Mouse (Mus musculus): ENCODE measurements around the gene Nol9.
"Not testable (repeated sequence)": the region's sequence is repeated elsewhere in the genome, so short reads cannot be mapped to it uniquely, and the experiment has no call there.

Nol9 gene

DNA sequence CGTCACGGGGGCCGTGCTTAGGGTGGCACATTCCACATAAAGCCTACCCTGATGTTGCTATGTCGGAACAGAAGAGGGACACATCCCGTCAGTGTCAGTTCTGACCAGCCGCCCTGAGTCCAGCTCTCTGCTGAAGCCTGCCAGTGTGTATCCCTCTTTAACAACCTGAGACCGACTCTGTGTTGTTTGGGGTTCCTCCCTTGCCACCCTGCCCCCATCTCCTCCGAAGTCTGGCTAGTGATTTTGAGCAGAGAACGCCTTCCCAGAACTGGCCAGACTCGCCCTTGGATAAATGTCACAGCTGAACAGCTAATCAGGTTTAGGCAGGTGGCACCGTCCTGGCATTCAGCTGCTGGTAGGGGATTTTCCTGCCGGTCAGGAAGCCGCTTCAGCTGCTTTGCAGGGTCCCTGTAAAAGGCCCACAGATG, 28.4 kb upstream of the Nol9 start:
- DNase-seq (ENCODE audit: low spot score) = no peak

DNA sequence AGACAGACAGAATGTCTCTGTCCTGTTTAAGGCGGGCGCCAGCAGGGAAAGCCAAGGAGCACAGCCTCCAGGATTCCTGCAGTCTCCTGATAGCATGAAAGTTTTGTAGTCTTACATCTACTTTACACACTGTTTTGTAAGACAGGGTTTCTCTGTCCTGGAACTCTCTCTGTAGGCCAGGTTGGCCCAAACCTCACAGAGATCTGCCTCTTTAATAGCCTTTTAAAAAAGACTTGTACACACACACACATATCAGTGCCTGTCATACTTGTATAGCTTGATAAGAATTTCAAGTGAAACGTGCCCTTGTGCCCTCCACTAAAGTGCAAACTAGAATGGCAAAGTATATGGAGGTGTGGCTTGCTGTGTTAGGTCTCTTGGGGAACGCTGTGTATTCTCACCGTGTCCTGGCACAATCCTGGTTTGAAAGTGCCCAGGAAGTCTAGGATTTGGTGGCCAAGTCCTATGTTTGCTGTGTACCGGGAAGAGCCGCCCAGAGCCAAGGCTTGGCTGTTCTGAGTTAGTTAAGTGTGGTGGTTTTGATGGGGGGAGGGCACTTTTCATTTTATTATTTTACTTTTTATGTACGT, 27.9 kb upstream of the Nol9 start:
- DNase-seq (ENCODE audit: low spot score) = no peak

DNA sequence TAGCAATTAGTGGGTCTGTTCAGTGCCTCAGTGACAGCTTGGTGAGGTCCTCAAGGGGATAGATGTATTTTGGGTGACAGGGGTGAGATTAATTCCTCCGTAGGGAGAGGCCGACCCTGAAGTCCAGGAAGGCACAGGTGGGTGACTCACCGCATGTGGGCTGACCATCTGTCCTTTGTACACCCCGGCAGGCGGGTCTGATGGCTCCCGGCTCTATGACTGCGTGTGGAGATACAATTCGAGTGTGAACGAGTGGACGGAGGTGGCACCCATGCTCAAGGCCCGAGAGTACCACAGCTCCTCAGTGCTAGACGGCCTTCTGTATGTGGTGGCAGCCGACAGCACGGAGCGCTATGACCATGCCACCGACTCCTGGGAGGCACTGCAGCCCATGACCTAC, 27.0 kb upstream of the Nol9 start:
- no peak for DNase-seq (ENCODE audit: low spot score)

DNA sequence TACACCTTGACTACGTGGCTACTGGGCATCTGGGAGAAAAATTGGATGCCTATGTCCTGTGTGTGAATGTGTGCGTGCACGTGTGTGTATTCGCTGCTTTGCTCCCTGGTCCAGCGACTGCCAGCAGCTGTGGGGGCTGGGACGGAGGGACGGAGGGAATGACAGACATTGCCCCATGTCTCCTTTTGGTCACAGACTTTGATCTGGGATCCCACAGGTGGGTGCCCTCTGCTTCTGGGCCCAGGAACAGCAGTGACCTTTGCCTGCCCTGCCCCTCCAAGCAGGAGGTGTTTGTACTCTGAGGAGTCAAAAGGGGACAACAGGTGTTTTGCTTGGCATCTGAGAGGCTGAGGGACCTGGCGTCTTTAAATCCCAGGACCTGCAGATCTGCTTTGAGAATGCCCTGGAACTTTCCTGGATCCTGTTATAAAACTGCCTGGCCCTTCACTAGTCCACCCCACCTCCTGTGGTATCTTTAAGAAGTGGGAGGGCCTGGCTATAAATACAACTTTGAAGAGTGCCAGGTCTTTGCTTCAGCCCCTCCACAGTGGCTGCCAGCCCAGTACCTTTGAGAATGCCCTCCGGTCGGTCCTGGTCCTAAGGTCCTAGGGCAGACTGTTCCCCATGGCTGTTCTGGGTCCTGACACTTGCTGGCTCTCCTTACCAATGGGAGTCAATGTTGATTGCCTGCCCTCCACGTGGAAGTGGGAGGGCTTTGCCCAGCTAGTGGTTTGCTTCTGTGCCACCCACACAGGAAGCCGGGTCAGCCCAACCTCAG, 25.9 kb upstream of the Nol9 start:
- no peak for DNase-seq (ENCODE audit: low spot score)

DNA sequence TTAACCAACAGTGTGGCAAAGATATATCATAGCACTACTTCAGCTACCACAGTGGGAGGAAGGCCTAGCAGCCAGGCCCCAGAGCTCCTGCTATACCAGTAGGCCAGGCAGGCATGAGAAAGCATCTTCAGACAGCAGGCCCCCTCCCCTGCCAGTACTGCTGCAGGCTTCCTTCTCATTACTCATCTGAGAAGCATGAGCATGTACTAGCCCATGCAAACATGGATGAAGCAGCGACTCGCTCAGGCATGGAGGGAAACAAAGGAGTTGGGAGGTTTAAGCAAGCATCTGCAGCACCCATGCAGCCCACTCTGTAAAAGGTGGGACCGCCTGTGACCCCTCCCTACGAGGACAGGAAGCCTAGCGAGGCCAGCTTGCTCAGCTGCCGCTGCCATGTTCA, 20.0 kb upstream of the Nol9 start:
- DNase-seq (ENCODE audit: low spot score) = no peak

DNA sequence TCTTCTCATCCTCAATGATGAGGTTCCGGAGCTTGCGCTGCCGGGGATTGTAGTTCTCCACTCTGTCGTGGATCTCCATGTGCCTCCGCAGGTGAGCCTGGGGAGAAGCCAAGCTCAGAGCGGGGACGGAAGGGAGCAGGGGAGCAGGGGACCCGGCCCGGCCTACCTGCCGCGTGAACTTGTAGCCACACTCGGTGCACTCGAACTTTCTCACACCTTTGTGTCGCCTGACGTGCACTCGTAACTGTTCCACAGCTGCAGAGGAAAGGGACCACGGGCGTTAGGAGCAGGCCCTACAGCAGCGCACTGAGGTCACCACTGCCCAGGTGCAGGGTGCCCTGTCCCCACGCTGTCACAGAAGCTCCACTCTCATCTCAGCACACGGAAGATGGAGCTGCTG, 19.1 kb upstream of the Nol9 start:
- DNase-seq (ENCODE audit: low spot score) = no peak

DNA sequence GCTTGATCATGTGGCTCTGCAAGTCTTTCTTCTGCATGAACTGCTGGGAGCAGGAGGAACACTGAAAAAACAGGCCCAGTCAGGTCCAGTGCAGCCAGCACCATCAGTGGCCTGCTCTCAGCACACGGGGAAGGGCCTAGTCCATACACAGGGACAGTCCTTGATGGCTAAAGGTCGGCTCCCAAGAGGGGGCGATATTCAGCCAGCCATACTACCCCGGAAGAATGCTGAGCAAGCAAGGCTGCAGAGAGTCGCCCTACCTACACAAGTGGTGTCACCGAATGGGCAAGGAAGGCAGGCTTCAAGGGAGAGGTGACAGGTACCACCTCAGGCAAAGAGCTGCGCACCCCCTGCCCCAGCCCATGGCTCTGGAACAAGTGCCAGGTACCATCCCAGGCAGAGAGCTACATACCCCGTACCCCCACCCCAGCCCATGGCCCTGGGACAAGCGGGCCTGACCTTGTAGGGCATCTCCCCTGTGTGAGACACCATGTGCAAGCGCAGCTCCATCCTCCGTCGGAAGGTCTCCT, 17.5 kb upstream of the Nol9 start:
- no peak for DNase-seq (ENCODE audit: low spot score)

DNA sequence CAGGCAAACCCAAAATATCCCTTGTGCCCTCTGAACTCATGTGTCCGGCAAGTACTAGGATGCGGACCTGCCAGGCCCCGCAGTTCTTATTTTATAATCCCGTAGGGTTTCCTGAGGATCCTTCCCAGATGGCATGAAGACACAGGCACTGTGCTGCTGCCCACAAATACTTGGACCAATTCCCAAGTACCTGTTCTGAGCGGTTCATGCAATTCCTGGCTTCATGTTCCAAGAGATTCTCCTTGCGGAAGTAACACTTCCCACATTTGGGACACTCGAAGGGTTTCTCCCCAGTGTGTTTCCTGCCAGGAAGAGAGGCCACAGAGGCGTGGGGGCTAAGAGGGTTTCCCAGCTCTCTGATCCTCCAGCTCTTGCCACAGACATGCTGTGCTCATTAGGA, 16.6 kb upstream of the Nol9 start:
- DNase-seq (ENCODE audit: low spot score) = no peak

DNA sequence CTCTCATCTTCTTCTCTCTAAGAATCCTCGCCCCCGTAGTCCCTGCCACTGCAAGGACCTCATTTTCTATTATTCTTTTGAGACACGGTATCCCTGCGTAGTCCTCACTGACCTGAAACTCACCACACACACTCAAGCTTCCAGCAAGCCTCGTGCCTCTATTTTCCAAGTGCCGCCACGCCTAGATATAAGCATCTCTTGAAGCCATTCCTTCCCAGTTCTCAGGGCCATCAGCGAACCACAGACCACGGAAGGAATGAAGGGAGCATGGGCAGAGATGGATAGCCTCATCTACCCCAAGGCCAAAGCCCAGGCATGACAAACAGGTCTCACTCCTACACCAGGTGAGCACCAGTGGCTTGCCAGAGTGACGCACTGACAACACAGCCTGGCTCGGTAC, 14.6 kb upstream of the Nol9 start:
- no peak for DNase-seq (ENCODE audit: low spot score)

DNA sequence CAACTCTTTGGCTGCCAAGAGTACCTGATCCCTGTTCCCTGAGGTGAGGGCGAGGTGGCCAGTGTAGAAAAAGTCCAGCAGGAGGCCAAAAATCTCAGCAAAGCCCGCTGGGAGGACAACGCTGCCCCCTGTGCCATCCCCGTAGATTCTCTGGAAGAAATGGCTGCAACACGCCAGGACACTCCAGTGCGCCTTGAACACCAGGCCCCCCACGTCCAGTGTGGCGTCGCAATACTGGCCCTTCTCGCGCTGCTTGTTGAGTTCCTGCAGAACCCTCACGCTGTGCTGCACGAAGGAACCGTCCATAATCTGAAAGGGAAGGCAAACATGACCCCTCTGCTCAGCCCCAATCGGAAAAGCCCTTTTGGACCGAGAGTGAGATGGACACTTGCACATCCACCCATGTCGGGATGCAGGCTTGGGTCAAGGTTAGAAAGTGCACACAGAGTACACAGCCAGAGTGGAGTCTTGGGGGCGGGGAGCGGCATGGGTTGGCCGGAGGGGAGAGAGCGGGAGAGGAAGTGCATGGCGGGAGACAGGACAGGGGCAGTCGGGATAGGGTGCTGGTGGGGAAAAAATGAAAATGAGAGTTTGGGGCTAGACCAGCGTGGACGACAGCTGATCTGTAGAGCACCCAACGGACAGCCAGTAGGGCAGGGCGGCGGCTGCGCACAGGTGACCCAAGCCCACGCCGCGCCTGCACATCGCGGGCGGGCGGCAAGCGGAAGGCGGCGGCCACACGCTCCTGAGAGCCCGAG, 12.2 kb upstream of the Nol9 start:
- no peak for DNase-seq (ENCODE audit: low spot score)

DNA sequence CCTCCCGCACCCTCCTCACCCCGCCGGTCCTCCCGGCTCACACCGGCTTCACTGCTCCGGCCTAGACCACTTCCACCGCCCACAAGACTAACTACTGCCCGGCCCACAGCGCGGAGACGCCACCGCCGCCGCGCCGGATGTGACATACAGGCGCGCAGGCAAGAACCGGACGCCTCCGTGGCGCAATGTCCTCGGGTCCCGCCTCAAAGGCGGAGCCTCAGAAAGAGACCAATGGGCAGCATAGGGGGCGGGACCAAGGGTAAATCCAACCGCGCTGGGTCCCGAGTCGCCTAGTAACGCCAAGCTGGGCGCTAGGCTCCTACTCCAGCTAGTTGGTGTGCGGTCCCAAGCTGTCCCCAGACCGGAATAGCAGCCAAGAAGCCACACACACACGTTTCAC, 11.6 kb upstream of the Nol9 start, which contains the start of gene Zbtb48:
TSS of gene Zbtb48 (minus strand) at position 148 of the 400 bp plus-strand sequence.
- peak; percentile 97 for DNase-seq (ENCODE audit: low spot score)

DNA sequence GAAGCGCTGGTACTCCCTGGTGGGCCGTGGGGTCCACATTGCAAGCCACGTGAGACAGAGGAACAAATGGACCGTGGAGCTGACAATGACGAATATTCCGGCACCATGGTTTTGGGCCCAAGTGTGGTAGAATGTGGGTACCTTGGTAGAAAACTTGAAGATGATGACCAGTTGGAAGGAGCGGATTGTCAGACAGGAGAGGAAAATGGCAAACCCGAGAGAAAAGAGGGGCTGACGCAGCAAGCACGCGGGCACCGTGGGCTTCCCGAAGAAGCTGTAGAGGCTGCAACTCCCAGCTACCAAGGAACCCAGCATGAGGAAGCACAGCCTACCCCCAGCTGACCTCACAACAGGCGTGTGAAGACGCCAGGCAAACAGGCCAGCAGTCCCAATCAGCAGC, 10.7 kb upstream of the Nol9 start:
- no peak for DNase-seq (ENCODE audit: low spot score)

DNA sequence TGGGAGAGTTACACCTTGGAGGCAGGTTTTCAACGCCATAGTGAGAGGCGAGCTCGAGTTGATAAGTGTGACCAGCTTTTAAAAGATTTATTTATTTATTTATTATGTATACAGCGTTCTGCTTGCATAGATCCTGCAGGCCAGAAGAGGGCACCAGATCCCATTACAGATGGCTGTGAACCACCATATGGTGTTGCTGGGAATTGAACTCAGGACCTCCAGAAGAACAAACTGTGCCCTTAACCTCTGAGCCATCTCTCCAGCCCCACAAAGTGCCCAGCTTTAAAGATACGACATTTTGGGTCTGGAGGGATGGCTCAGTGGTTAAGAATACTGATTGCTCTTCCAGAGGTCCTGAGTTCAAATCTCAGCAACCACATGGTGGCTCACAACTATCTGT, 10.0 kb upstream of the Nol9 start:
- no peak for DNase-seq (ENCODE audit: low spot score)

DNA sequence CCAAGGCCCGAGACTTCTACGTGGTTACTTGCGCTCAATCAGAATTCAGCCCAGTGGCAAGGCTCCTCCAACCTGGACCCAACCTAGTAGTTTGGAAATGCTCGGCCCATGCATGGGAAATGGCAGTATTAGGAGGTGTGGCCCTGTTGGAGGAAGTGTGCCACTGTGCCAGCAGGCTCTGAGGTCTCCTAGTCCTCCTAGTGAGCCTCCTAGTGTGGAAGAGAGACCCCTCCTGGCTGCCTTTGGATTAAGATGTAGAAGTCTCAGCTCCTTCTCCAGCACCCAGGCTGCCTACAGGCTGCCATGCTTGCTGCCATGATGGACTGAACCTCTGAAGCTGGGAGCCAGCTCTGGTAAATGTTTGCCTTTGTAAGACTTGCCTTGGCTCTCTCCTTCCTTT, 9.1 kb upstream of the Nol9 start:
- DNase-seq (ENCODE audit: low spot score) = no peak

DNA sequence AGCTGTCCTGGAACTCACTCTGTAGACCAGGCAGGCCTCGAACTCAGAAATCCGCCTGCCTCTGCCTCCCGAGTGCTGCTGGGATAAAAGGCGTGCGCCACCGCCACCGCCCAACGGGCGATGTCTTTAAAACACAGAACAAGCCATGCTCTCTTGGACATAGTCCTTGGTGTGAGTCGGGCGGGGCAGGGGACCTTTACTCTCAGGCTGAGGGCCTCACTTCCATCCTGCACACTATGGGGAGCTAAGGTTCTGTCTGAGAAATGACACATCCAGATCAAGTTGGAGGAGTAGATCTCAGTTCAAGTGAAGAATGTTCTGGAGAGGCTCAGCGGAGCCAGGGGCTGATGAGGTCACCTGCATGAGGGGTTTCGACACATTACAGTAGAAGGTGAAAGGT, 6.2 kb upstream of the Nol9 start:
- DNase-seq (ENCODE audit: low spot score) = no peak

DNA sequence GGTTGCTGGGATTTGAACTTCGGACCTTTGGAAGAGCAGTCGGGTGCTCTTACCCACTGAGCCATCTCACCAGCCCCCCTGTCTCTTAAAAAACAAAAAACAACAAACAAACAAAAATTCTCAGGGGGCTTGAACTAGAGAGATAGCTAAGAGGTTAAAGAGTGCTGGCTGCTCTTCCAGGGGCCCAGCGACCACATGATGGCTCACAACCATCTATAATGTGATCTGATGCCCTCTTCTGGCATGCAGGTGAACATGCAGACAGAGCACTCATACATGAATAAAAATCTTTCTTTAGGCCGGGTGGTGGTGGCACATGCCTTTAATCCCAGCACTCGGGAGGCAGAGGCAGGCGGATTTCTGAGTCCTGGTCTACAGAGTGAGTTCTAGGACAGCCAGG, 2.7 kb upstream of the Nol9 start:
- not testable (repeated sequence) for DNase-seq (ENCODE audit: low spot score)

DNA sequence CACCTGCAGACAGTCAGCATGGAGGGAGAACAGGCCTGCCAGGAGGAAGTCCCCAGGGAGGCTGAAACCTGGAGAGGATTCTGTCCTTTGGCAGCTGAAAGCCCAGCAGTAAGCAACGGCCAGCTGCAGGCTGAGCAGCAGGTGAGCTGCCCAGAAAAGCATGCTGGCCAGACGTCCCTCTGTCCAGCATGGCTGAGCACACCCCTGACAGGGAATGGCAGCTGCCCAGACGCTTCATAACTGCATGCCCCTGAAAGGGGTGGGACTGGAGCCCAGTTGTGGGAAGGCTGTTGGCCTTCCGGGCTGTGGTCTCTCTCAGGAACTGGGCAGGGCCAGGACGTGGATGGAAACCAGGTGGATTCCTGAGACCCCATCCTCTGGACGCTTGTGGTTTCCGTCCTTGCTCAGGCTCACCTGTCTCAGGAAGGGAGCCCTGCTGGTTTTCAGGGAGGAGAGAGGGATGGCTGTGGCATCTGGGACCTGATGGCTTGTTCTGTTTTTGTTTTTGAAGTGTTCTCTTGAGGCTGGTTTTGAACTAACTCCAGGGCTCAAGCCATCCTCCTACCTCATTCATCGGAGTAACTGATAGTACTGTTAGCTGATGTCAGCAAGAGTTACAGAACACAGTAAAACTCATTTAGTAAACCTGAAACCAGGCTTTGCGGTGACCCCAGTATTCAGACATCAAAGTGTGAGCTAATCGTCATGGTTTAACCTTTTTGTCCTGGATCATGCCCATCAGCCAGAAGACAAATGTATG, 716 bp upstream of the Nol9 start, which contains the start of gene Tas1r1:
TSS of gene Tas1r1 (minus strand) at position 344 of the 760 bp plus-strand sequence.
- no peak for DNase-seq (ENCODE audit: low spot score)

DNA sequence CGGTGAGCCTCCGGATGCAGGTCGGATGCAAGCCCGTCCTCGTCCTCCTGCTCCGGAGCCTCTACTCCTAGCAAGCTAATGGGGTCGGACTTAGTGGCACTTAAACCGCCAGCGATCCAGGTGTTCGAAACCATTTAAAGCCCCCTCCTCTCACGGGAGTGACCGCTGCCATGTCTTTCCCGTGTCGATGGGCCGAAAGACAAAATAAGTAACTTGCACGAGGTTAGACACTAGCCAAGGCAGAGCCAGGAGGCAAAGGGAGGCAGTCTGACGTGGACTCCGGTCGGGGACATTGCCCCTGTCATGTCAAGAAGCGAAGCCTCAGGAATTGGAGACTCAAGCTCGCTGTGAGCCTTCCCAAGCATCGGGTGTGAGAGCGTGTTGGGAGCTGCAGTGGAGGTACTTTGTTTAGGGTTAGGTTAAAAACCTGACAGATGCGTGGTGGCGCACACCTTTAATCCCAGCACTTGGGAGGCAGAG, 750 bp downstream of the Nol9 start:
- no peak for DNase-seq (ENCODE audit: low spot score)

DNA sequence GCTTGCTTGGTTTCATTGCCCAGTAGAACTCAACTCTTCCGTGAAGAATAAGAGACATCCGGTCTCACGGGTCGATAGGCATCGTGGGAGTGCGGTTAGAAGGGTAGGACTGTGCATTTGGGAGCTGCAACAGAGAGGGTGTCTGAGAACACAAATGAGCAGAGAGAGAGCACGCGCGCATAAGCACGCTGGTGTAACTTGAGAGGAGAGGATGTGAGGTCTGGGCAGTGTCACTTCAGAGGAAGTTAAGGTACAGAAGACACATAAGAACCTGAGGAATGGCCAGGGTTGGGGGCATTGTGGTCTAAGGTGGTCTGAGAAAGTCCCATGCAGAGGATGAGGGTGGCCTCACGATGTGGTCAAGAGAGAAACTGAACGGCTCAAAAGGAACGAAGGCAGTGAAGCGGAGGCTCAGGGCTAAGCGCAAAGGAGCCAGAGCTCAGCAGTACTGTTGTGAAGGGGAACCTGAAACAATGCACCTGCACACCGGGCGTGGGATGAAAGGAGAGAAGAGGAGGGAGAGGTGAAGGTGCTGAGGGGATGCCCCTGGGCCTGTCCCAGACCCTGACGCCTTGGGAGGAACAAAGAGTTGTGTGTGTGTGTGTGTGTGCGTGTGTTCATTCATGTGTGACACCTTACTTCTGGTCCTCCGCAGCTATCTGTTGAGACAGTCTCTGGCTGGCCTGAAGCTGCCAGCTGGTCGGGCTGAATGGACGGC, 3.0 kb downstream of the Nol9 start:
- DNase-seq (ENCODE audit: low spot score) = no peak

DNA sequence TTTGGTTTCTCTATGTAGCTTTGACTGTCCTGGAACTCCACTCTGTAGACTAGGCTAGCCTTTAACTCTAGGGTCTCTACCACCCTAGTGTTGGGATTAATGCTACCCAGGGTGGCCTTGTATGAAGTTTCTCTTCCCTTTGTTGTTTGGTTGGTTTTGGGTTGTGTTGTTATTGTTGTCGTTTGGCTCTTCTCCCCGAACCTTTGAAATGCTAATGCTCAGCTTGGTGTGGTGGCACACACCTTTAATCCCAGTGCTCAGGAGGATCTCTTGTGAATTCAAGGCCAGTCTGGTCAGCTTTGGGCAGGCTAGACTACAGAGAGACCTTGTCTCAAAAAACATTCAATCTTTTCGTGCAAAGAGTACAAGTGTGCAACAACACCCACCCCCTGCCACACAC, 4.0 kb downstream of the Nol9 start:
- DNase-seq (ENCODE audit: low spot score) = no peak

DNA sequence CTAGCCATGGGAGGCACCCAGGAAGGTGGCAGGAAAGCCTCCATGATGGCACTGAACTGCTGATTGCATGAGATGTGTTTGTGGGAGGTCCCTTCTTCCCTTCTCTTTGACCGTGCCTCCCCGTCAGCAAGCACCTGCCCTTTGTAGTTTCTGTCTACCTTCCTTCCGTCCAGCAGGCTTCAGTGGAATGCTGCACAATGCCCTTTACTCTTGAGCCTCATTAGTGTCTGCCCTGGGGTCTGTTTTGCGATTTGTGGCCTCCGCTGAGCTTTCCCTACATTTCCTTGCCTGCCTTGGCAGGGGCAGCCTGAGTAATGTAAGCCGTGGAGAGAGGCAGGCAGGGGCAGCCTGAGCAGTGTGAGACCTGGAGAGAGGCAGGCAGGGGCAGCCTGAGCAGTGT, 5.5 kb downstream of the Nol9 start:
- no peak for DNase-seq (ENCODE audit: low spot score)

Measured in layer of hippocampus, adult 11-12 months (tissue).